Mouse (Mus musculus) adrenal gland, adult 2 months (tissue): Measurements from ENCODE around the gene Zfp683. TPM values are rescaled to one million over a fixed set of nuclear protein-coding genes. Genes with fewer than 3 reads are reported as not detected.

Experiments used
- DNase-seq: peaks from one replicate; pipeline ENCODE4 v3.0.0; 2021
- polyA plus RNA-seq: library from polyadenylated mRNA; depleted of rRNA; stranded (reverse); fragments of >200 nt; gene quantifications from 2 replicates; pipeline ENCODE4 v1.2.3, GENCODE M21; 2012; rRNA removed
- total RNA-seq, 2 experiments: library from RNA; stranded (reverse); gene quantifications; 2 replicates each; pipeline ENCODE4 v1.2.3; 2021

Zfp683 gene
- total and polyA plus RNA-seq, 3 experiments, result 0.21 to 0.98 TPM; not detected in 1

DNA sequence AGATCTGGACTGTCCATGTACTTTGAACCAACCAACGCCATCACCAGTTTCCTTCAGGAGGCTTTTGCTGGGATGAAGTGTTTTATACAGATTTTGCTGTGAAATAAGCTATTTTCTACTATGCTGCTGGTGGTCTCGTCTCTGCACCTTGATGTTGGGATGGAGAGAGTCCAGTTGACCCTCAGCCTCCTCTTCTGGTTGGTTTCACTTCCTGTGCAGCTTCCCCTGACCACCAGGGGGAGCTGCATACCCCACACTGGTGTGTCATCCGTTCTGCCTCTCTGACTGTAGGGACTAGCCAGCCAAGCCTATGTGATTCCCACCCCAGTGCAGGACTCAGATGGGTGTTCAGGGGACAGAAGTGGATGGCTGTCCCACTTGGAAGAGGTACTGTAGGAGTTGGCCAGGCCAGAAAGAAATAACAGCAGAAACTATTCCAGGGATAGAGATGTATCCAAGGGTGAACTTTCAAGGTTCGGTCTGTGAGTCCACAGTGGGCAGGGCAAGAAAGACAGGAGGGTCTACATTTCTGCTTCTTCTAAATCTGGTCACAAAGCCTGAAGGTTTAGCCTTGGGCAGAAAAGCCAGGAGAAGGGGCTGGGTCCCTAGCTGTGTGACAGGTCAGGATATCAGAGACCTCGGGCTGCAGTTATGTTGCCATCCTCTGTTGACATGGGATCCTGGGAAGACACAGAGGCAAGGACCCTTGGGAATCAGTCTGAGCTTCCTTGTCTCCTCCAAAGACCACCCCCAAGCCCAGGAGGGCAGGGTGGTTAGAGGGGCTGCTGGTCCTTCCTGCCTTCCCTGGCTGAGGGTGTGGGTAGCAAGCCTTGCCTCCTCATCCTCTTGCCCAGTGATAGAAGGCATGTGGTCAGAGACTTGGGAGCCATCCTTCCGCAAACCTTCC, 39.0 kb downstream of the Zfp683 start:
- DNase-seq, result peak; percentile 56

DNA sequence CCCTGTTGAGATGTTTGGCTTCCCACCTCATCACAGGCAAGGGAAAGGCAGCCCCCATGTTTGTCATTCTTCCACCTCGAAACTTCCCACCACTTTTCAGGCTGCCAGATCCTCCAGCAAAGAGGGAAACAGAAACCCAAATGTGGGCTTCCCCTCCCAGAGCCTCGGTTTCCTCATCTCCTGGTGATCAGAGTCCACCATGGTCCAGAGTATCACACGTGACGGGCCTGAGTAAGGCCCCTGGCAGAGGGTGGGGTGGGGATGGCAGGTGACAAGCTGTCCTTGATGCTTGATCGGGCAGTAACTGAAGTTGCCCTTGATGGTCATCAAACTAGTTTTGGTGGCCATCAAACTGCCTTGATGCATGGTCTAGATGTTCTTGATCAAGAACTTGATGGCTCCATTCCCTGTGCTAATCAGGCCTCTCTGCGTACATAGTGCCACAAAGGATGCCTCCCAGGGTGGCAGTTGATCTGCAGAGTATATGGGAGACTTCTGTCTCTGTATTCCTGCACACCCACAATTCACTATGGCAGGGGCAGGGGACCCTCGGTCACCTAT, 40.4 kb downstream of the Zfp683 start:
- no peak for DNase-seq

DNA sequence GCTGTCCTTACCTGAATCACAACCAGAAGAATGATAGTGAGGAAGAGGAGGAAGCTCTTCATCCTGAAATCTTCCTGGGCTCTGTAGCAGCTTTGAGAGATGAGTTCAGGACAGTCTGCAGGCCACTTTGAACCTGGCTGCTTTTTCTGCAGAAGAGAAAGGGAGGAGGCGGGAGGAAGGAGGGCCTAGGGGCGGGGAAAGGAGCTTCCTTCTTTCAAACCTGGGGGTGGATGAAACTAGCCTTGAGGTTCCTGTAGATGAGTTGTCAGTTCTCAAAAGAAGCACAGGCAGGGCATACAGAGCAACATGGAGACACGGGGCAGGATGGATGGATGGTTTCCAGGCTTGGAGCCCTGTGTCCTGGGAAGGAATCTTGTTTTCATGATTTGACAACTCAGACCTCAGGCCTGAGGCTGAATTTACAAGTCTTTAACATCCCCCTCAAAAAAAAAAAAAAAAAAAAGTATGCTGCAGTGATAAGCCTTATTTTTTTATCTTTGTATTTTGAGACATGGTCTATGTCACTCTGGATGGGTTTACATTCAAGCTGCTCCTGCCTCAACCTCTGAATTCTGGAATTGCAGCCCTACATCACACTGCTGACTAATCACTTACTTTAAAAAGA, 41.4 kb downstream of the Zfp683 start, which contains the start of gene Cd52:
TSS of gene Cd52 (minus strand) at position 160 of the 625 bp plus-strand sequence.
- peak; percentile 33 for DNase-seq

DNA sequence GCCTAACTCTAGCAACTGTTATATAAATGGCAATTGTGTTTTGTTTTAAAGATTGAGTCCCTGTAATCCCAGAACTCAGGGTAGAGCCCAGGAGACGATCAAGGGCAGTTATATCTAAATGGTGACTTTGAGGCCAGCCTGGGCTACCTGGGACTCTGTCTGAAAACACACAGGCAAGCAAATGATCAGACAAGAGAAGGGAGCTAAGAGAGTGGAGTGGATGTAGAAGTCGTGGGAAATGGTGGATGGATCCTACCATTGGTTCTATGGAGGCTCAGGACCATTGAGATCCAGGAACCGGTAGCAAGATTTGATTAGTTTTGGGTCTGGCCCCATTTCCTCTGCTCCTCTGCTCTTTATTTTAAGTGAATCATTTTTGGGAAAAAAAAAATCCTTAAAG, 42.5 kb downstream of the Zfp683 start:
- no peak for DNase-seq

DNA sequence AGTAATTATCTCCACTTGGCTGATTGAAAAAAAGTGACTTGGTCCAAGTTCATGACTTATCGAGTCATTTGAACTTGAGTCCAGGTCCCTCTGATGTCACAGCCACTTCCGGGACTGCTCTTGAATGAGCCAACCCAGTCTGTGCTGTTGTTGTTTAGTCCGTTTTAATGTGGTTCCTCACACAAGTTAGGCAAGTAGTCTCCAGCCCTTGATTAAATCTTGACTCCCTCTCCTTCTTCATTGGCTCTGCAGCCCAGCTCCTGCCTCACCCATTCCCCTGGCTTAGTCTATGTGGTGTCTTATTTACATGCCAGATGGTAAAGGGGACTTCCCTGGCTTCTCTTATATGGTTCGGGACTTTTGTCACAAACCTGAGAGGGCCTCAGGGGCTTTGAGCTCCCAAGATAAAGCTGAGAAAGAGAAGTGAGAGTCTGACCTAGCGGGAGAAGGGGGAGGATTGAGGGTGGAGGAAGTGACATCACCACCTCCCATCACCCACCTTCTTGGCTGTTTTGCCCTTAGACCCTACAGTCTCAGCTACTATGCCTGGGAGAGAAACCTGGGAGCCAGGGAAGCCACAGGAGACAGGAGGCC, 43.5 kb downstream of the Zfp683 start:
- no peak for DNase-seq

DNA sequence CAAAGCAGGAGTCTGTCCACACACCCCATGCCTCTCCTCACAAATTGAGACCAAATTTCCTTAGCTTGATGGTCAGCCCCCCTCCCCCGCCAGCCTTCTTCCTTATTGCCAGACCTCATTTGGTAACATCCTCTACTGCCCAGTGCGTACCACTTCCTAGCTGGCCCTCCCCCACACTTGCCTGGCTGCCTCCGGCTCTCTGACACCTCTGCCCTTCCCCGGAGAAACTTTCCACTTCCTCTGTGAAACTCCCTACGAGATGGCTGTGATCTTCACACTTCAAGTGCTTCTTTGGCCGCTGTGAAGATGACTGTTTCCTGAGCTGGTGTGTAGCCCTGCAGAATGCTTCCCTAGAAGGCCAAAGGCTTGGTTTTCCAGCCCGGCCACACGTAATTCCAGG, 45.0 kb downstream of the Zfp683 start:
- DNase-seq, result peak; percentile 25

DNA sequence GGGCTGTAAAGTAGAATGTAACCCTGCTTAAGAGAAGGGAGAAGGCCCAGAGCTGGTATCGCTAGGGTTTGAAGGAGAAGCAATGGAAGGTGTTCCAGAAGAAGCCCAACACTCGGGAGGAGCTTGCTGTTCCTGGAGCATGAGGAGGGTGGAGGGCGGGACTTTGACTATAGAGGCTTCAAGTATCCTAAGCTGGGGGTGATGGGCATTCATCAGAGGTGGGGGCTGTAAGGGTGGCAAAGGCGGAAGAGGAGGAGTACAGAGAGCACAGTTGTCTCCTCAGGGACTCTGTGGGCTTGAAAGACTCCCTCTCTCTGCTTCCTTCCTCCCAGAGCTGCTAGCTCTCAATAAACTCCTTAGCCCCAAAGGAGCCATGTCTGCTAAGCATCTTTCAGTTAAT, 46.6 kb downstream of the Zfp683 start:
- no peak for DNase-seq

DNA sequence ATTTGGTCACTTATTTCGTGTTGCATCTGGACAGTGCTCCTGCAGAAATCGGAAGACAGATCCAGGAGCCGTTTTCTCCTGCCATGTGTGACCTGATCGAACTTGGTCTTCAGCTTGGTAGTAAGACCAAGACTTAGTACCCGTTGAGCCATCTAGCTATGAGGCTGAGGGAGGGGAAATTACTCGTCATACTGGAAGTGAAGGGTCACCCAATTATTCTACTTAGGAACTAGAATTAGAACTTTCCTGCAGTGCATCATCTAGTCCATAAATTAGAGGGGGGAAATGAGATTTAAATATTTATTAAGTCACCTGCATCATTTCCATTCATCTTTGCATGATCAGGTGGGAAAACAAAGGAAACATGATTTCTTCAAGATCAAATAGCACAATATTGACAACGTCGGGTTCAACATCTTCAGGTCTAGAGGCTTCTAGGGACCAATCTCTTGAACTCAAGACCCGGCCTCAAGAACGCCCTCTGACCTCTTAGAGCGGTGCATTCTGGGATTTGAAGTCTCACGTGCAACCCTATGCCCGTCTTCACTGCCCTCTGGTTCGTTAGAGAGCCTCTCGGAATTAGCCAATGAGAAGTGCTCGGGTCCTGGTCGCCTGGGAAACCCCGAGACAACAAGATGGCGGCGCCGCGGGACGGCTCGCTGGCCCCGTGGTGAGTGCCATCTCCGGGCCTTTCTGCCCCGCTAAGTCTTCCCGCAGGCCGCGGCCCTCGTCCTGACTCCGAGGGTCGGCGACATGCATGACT, 48.5 kb downstream of the Zfp683 start, which contains the start of gene Ubxn11:
TSS of gene Ubxn11 (plus strand) at position 592 of the 763 bp plus-strand sequence.
- DNase-seq, result peak; percentile 92

DNA sequence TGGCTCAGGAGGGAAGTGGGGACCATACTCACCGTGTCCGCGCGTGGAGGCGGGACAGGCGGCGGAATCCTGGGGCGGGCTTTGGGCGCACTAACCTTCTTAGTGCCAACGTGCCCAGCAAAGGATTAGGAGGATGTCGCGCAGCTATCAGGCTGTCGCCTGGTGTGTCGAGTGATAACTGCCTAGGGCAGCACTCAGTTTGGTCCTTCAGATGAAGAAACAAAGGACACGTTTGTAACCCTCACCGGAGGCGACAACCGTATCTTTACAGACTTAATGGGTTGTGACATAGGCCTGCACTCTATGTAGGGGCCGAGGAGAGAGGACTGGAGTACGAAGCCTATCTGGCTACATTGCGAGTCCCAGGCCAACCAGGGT, 49.1 kb downstream of the Zfp683 start:
- DNase-seq, result no peak

DNA sequence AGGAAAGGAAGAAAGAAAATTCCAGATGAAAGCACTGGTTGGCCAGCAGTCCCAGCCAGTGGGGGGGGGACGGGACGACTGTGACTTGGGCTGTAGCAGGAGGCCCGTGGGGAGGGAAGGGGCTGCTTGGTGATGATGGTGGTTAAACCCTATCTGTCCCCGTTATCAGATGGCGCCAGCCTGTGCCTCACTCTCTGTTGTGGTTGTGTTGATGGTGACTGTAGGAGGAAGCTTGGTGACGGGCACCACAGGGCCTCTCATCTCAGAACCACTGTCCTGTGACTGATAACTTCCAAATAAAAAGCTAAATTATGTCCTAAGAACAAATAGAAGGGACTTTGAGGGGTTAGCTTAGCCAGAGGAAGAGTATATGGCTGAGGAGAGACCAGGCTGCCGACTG, 52.5 kb downstream of the Zfp683 start:
- DNase-seq, result no peak

DNA sequence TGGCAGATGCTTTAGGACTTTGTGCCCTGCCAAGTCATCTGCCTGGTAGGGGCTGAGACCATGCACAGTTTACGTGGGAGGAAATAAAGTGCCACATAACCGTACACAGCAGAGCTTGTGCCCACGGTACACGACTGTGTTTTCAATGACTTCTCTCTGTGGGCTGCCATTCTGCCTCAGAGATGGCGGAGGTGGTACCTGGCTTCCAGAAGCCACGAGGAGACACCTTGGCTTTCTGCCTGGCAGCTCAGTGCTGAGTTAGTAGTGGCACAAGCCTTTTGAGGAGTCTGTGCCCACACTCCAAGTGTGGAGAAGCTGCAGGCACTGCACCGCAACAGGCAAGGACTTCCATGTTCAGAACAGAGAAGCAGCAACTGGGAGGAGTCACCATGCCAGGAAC, 54.1 kb downstream of the Zfp683 start:
- no peak for DNase-seq

DNA sequence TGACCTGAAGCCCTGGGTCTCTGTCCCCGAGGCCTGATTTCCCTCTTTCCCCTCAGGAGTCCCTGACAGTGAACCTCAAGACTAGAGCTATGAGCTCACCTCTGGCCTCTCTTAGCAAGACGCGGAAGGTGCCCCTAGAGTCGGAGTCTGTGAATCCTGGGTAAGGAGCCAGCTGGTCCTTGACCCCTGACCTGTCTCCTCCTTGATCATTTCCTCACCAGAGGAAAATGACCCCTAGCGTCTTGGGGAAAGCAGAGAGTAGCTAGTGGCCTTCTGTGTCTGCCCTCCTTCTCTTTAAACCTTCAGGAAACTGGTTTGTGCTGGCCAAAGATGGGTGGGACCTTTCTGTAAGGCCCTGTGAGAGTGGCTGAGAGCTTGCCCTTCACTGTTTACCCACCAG, 54.6 kb downstream of the Zfp683 start:
- DNase-seq, result no peak

Other genes with a start within 250 kb of the Zfp683 start
- 10 to 100 TPM; 12.2 to 16.6 TPM for gene Rps6ka1, start 166.0 kb upstream of the Zfp683 start, total RNA-seq
- 19.3 and 20.6 TPM in 2 replicates for gene Rps6ka1, start 166.0 kb upstream of the Zfp683 start, polyA plus RNA-seq
- gene Hmgn2, start 85.2 kb upstream of the Zfp683 start, total RNA-seq, result 100 to 1,000 TPM; 109 to 291 TPM
- gene Hmgn2, start 85.2 kb upstream of the Zfp683 start, polyA plus RNA-seq, result 15.8 and 16.8 TPM in 2 replicates
- gene Dhdds, start 52.9 kb upstream of the Zfp683 start, total RNA-seq, result 10 to 100 TPM; 43.9 to 49.4 TPM
- 17.9 and 23.3 TPM in 2 replicates for gene Dhdds, start 52.9 kb upstream of the Zfp683 start, polyA plus RNA-seq
- not detected for gene Lin28a, start 35.0 kb upstream of the Zfp683 start, total RNA-seq
- gene Lin28a, start 35.0 kb upstream of the Zfp683 start, polyA plus RNA-seq, result not detected in 2 replicates
- under 1 TPM; 0.14 to 0.46 TPM for gene Crybg2, start 7.0 kb downstream of the Zfp683 start, total RNA-seq
- 0.12 and 0.21 TPM in 2 replicates for gene Crybg2, start 7.0 kb downstream of the Zfp683 start, polyA plus RNA-seq
- gene Cd52, start 41.2 kb downstream of the Zfp683 start, total RNA-seq, result 10 to 100 TPM; 17.0 to 23.2 TPM
- 9.5 and 9.7 TPM in 2 replicates for gene Cd52, start 41.2 kb downstream of the Zfp683 start, polyA plus RNA-seq
- gene Ubxn11, start 48.7 kb downstream of the Zfp683 start, total RNA-seq, result 1 to 10 TPM; 5.4 to 6.7 TPM
- gene Ubxn11, start 48.7 kb downstream of the Zfp683 start, polyA plus RNA-seq, result 7.5 and 10.1 TPM in 2 replicates
- 100 to 1,000 TPM in 1 of 2 experiments, 10 to 100 TPM in 1; 99.6 to 109 TPM for gene Sh3bgrl3, start 75.0 kb downstream of the Zfp683 start, total RNA-seq
- 380 and 502 TPM in 2 replicates for gene Sh3bgrl3, start 75.0 kb downstream of the Zfp683 start, polyA plus RNA-seq
- gene Cep85, start 133.3 kb downstream of the Zfp683 start, total RNA-seq, result 10 to 100 TPM; 14.4 to 17.5 TPM
- gene Cep85, start 133.3 kb downstream of the Zfp683 start, polyA plus RNA-seq, result 27.3 and 36.1 TPM in 2 replicates
- gene Gm7534, start 149.2 kb downstream of the Zfp683 start, total RNA-seq, result not detected
- gene Gm7534, start 149.2 kb downstream of the Zfp683 start, polyA plus RNA-seq, result not detected in 2 replicates
- not detected for gene Catsper4, start 173.5 kb downstream of the Zfp683 start, total RNA-seq
- not detected in 2 replicates for gene Catsper4, start 173.5 kb downstream of the Zfp683 start, polyA plus RNA-seq
- under 1 TPM; 0.31 to 0.66 TPM for gene Cnksr1, start 184.6 kb downstream of the Zfp683 start, total RNA-seq
- 0.03 and 0.08 TPM in 2 replicates for gene Cnksr1, start 184.6 kb downstream of the Zfp683 start, polyA plus RNA-seq
- not detected for gene E130218I03Rik, start 189.8 kb downstream of the Zfp683 start, total RNA-seq
- gene E130218I03Rik, start 189.8 kb downstream of the Zfp683 start, polyA plus RNA-seq, result 0.09 TPM in 1 of 2 replicates, not detected in the other
- gene Zfp593, start 191.8 kb downstream of the Zfp683 start, total RNA-seq, result 10 to 100 TPM in 1 of 2 experiments, 1 to 10 TPM in 1; 8.3 to 11.0 TPM
- gene Zfp593, start 191.8 kb downstream of the Zfp683 start, polyA plus RNA-seq, result 11.1 and 13.0 TPM in 2 replicates
- gene Gm30191, start 193.1 kb downstream of the Zfp683 start, total RNA-seq, result not detected
- not detected in 2 replicates for gene Gm30191, start 193.1 kb downstream of the Zfp683 start, polyA plus RNA-seq
- gene Grrp1, start 200.3 kb downstream of the Zfp683 start, total RNA-seq, result 1 to 10 TPM; 6.2 to 9.3 TPM
- 28.5 and 31.8 TPM in 2 replicates for gene Grrp1, start 200.3 kb downstream of the Zfp683 start, polyA plus RNA-seq
- 10 to 100 TPM; 14.7 to 22.3 TPM for gene Pdik1l, start 234.1 kb downstream of the Zfp683 start, total RNA-seq
- gene Pdik1l, start 234.1 kb downstream of the Zfp683 start, polyA plus RNA-seq, result 1.3 TPM in 2 replicates